Mouse (Mus musculus): ENCODE measurements at regions not wholly inside any gene's neighbourhood (a gene's known extent, or its start where the extent isn't known, plus 50 kb on each side); places are given as distances from the start of the nearest gene placed in this dataset.

- no peak for ATAC-seq (ENCODE audit: insufficient number of reproducible peaks, insufficient read depth, low FRiP score, low TSS enrichment, low read depth)
- Histone ChIP-seq H3K27me3 (no peaks in the 10 kb centered on the region), H3K9ac (no peak overlapping the region), H3K4me3 (no peak overlapping the region), H3K4me2 (no peak overlapping the region), H3K27ac (no peak overlapping the region), H3K4me1 (no peaks in the 10 kb centered on the region), H3K9me3 (no peaks in the 10 kb centered on the region), H3K36me3 (no peaks in the 10 kb centered on the region)
- 73% methylated on average over 2 of the region's 2 CpGs for WGBS
These were observed 435.4 kb downstream of the Prdm13 start for GRCm38 (mm10) chr4:21250396-21250795.

- H3K27ac ChIP-seq = no peak overlapping the region
- H3K36me3 ChIP-seq = no peaks in the 10 kb centered on the region
- H3K9me3 ChIP-seq = no peaks in the 10 kb centered on the region
- H3K4me3 ChIP-seq = no peak overlapping the region
- H3K4me2 ChIP-seq = no peak overlapping the region; the same call in 1 of the 2 replicates
- no peak for ATAC-seq (ENCODE audit: insufficient number of reproducible peaks, insufficient read depth, low FRiP score, low TSS enrichment, low read depth)
- no peak overlapping the region for H3K9ac ChIP-seq
- no peaks in the 10 kb centered on the region for H3K4me1 ChIP-seq
- 39% methylated on average over 4 of the region's 4 CpGs for WGBS
- no peaks in the 10 kb centered on the region for H3K27me3 ChIP-seq
These were observed 463.1 kb downstream of the Prdm13 start for GRCm38 (mm10) chr4:21222631-21223030.

GRCm38 (mm10) chr4:21207617-21208016 lies 478.1 kb downstream of the Prdm13 start:
- Histone ChIP-seq H3K36me3 (no peaks in the 10 kb centered on the region), H3K4me2 (no peak overlapping the region), H3K27me3 (no peaks in the 10 kb centered on the region), H3K27ac (no peak overlapping the region), H3K9ac (no peak overlapping the region), H3K4me3 (no peak overlapping the region), H3K9me3 (no peaks in the 10 kb centered on the region), H3K4me1 (no peaks in the 10 kb centered on the region)
- no peak for ATAC-seq (ENCODE audit: insufficient number of reproducible peaks, insufficient read depth, low FRiP score, low TSS enrichment, low read depth)
- WGBS = 93% methylated on average over 4 of the region's 4 CpGs

- Histone ChIP-seq H3K4me2 (no peak overlapping the region), H3K36me3 (no peaks in the 10 kb centered on the region), H3K27me3 (no peaks in the 10 kb centered on the region), H3K27ac (no peak overlapping the region), H3K9me3 (no peaks in the 10 kb centered on the region), H3K4me1 (no peaks in the 10 kb centered on the region), H3K4me3 (no peak overlapping the region), H3K9ac (no peak overlapping the region)
- WGBS = 81% methylated on average over 1 of the region's 1 CpGs
- no peak for ATAC-seq (ENCODE audit: insufficient number of reproducible peaks, insufficient read depth, low FRiP score, low TSS enrichment, low read depth)
These were observed 490.1 kb downstream of the Prdm13 start for GRCm38 (mm10) chr4:21195620-21196019.

GRCm38 (mm10) chr4:21173789-21174188 lies 512.0 kb downstream of the Prdm13 start:
- no peak for ATAC-seq (ENCODE audit: insufficient number of reproducible peaks, insufficient read depth, low FRiP score, low TSS enrichment, low read depth)
- Histone ChIP-seq H3K36me3 (no peaks in the 10 kb centered on the region), H3K4me2 (no peak overlapping the region), H3K27me3 (no peaks in the 10 kb centered on the region), H3K9me3 (no peaks in the 10 kb centered on the region), H3K9ac (no peak overlapping the region), H3K27ac (no peak overlapping the region), H3K4me1 (no peaks in the 10 kb centered on the region), H3K4me3 (no peak overlapping the region)
- 73% methylated on average over 6 of the region's 6 CpGs for WGBS

- no peaks in the 10 kb centered on the region for H3K36me3 ChIP-seq
- no peak overlapping the region for H3K9ac ChIP-seq
- H3K27ac ChIP-seq = no peak overlapping the region
- WGBS = 90% methylated on average over 1 of the region's 1 CpGs
- no peaks in the 10 kb centered on the region for H3K4me1 ChIP-seq
- H3K9me3 ChIP-seq = no peaks in the 10 kb centered on the region
- no peak overlapping the region for H3K4me2 ChIP-seq
- no peak for ATAC-seq (ENCODE audit: insufficient number of reproducible peaks, insufficient read depth, low FRiP score, low TSS enrichment, low read depth)
- no peak overlapping the region for H3K4me3 ChIP-seq
- H3K27me3 ChIP-seq = no peaks in the 10 kb centered on the region
These were observed 512.7 kb downstream of the Prdm13 start for GRCm38 (mm10) chr4:21173019-21173418.

- Histone ChIP-seq H3K4me1 (no peaks in the 10 kb centered on the region), H3K27me3 (no peaks in the 10 kb centered on the region), H3K9me3 (no peaks in the 10 kb centered on the region), H3K4me2 (no peak overlapping the region), H3K4me3 (no peak overlapping the region), H3K36me3 (no peaks in the 10 kb centered on the region), H3K9ac (no peak overlapping the region), H3K27ac (no peak overlapping the region)
- WGBS = 85% methylated on average over 3 of the region's 3 CpGs
- ATAC-seq (ENCODE audit: insufficient number of reproducible peaks, insufficient read depth, low FRiP score, low TSS enrichment, low read depth) = no peak
These were observed 515.0 kb downstream of the Prdm13 start for GRCm38 (mm10) chr4:21170734-21171133.

GRCm38 (mm10) chr4:21162124-21162523 lies 523.6 kb downstream of the Prdm13 start:
- no peaks in the 10 kb centered on the region for H3K36me3 ChIP-seq
- H3K27me3 ChIP-seq = no peaks in the 10 kb centered on the region
- no peaks in the 10 kb centered on the region for H3K9me3 ChIP-seq
- H3K9ac ChIP-seq = no peak overlapping the region
- no peak overlapping the region for H3K4me2 ChIP-seq
- no peak overlapping the region for H3K4me3 ChIP-seq
- no peaks in the 10 kb centered on the region for H3K4me1 ChIP-seq
- ATAC-seq (ENCODE audit: insufficient number of reproducible peaks, insufficient read depth, low FRiP score, low TSS enrichment, low read depth) = no peak
- no peak overlapping the region for H3K27ac ChIP-seq

GRCm38 (mm10) chr4:21125892-21126291 lies 559.9 kb downstream of the Prdm13 start:
- WGBS = 79% methylated on average over 1 of the region's 1 CpGs

GRCm38 (mm10) chr4:21095741-21096140 lies 590.0 kb downstream of the Prdm13 start:
- Histone ChIP-seq H3K4me1 (no peaks in the 10 kb centered on the region), H3K9ac (no peak overlapping the region), H3K27ac (no peak overlapping the region), H3K36me3 (no peaks in the 10 kb centered on the region), H3K4me3 (no peak overlapping the region), H3K27me3 (no peaks in the 10 kb centered on the region), H3K9me3 (no peaks in the 10 kb centered on the region), H3K4me2 (no peak overlapping the region)
- no peak for ATAC-seq (ENCODE audit: insufficient number of reproducible peaks, insufficient read depth, low FRiP score, low TSS enrichment, low read depth)
- WGBS = 69% methylated on average over 1 of the region's 1 CpGs

More at GRCm38 (mm10) chr4:21125892-21126291, 559.9 kb downstream of the Prdm13 start:
- Histone ChIP-seq H3K27ac (no peak overlapping the region), H3K9ac (no peak overlapping the region), H3K4me1 (no peaks in the 10 kb centered on the region), H3K27me3 (no peaks in the 10 kb centered on the region), H3K4me3 (no peak overlapping the region), H3K9me3 (no peaks in the 10 kb centered on the region), H3K36me3 (no peaks in the 10 kb centered on the region), H3K4me2 (no peak overlapping the region)
- no peak for ATAC-seq (ENCODE audit: insufficient number of reproducible peaks, insufficient read depth, low FRiP score, low TSS enrichment, low read depth)

- no peak overlapping the region for H3K4me2 ChIP-seq
- no peak for ATAC-seq (ENCODE audit: insufficient number of reproducible peaks, insufficient read depth, low FRiP score, low TSS enrichment, low read depth)
- no peak overlapping the region for H3K9ac ChIP-seq
- H3K27me3 ChIP-seq = no peaks in the 10 kb centered on the region
- H3K27ac ChIP-seq = no peak overlapping the region
- 90% methylated on average over 3 of the region's 3 CpGs for WGBS
- H3K36me3 ChIP-seq = no peaks in the 10 kb centered on the region
- H3K9me3 ChIP-seq = no peaks in the 10 kb centered on the region
- no peaks in the 10 kb centered on the region for H3K4me1 ChIP-seq
- no peak overlapping the region for H3K4me3 ChIP-seq
These were observed 615.5 kb downstream of the Prdm13 start for GRCm38 (mm10) chr4:21070198-21070785.
